Mouse (Mus musculus) testis, postnatal 10 days (tissue): ENCODE measurements at regions not wholly inside any gene's neighbourhood (a gene's known extent, or its start where the extent isn't known, plus 50 kb on each side); places are given as distances from the start of the nearest gene placed in this dataset.

Source experiments
- DNase-seq: peaks from one replicate; pipeline ENCODE4 v3.0.0; 2021; ENCODE audit warnings: low spot score

GRCm38 (mm10) chr3:104712711-104713110, 68.1 kb upstream of the Ppm1j start:
- no peak for DNase-seq

GRCm38 (mm10) chr3:104713836-104714631, 66.8 kb upstream of the Ppm1j start:
- peak; percentile 70 for DNase-seq

GRCm38 (mm10) chr3:104714679-104715326, 66.1 kb upstream of the Ppm1j start:
- DNase-seq = peak; percentile 77
